Mouse (Mus musculus): ENCODE measurements around the gene Prkag1.

- TF ChIP-seq USF1 (IDR thresholded peaks at IDR 0.05; ENCODE audit: low read depth), result no peak
- TF ChIP-seq CTCF (IDR thresholded peaks at IDR 0.05; ENCODE audit: control insufficient read depth, insufficient read depth, insufficient read length), result no peak
- TF ChIP-seq CEBPB (IDR thresholded peaks at IDR 0.05; ENCODE audit: low read depth), result no peak
- TF ChIP-seq MYOD1 (IDR thresholded peaks at IDR 0.05; ENCODE audit: control insufficient read depth, insufficient read length, low read depth), result no peak
- no peak for TF ChIP-seq MAX (IDR thresholded peaks at IDR 0.05)
These were observed 37.2 kb upstream of the Prkag1 start for GRCm38 (mm10) chr15:98868346-98869063.

Measured in C2C12 (cell line).